ENCODE assay signal across 9 mouse cellular contexts in the genomic region with DNA sequence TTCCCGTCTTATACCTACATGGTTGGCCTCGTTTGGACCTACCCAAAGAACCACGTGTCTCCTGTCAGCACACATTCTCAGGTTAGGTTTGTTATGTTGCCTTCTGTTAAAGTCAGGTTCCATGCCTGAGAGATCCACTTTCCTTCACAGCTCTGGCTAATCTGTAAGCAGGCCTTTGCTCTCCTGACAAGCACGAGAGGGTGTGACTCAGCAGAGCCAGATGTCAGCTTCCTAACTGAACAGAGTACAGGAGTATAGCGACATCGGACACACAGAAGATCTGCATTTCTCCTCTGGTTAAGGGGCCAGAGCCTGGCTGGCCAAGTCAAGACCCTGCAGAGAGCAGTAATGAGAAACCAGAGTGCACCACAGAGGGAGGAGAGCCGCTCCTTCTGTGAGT. TPM values are rescaled to one million over a fixed set of nuclear protein-coding genes. Genes with fewer than 3 reads are reported as not detected.
DNase-seq lines count a peak whose midpoint lies in the region; ATAC-seq and TF ChIP-seq lines count a peak whose summit lies in the region.
"Had no signal": no experiment of that assay in that cellular context is flagged by ENCODE, and none has a peak within 500 bp of the region (broad histone marks: within the 10 kb centered on the region; RNA-seq: fewer than 3 reads in every experiment).

No protein-coding gene starts in this region.

- no peak overlapping the region for H3K27ac ChIP-seq in gastrocnemius, adult 2 months
- H3K27ac ChIP-seq in neural tube, embryonic 11.5 days (ENCODE audit: low read depth, low read length), result no peak overlapping the region
- H3K27ac ChIP-seq in liver, embryonic 12.5 days, result peak overlapping the region; percentile 6; the same call in 1 of the 2 replicates

- 67% methylated on average over 7 of the region's 7 CpGs for WGBS in neural tube, embryonic 11.5 days
- WGBS in liver, embryonic 12.5 days (ENCODE audit: insufficient replicate concordance), result 31% methylated on average over 7 of the region's 7 CpGs

- no peaks in the 10 kb centered on the region for H3K9me3 ChIP-seq in neural tube, embryonic 11.5 days (ENCODE audit: control insufficient read depth, low read length)
- no peaks in the 10 kb centered on the region for H3K9me3 ChIP-seq in liver, embryonic 12.5 days (replicated peaks)

- 0 out of 2 replicates have a peak overlapping the region, but pooled peaks have one; percentile 6 for H3K4me2 ChIP-seq in neural tube, embryonic 11.5 days (ENCODE audit: low read depth)
- H3K4me2 ChIP-seq in liver, embryonic 12.5 days, result peak overlapping the region; percentile 71

- no peaks in the 10 kb centered on the region for H3K36me3 ChIP-seq in neural tube, embryonic 11.5 days (ENCODE audit: control insufficient read depth, insufficient read depth, low read length)
- no peaks in the 10 kb centered on the region for H3K36me3 ChIP-seq in liver, embryonic 12.5 days

- no peak overlapping the region for H3K9ac ChIP-seq in neural tube, embryonic 11.5 days (ENCODE audit: low read length)
- no peak overlapping the region; the same call in 1 of the 2 replicates for H3K9ac ChIP-seq in liver, embryonic 12.5 days

- TF ChIP-seq CTCF in gastrocnemius, adult 2 months (IDR thresholded peaks at IDR 0.05), result no peak

- H3K4me1 ChIP-seq in neural tube, embryonic 11.5 days (ENCODE audit: control insufficient read depth, insufficient read depth, low read length), result no peaks in the 10 kb centered on the region
- H3K4me1 ChIP-seq in liver, embryonic 12.5 days, result peaks cover 11% of the 10 kb centered on the region

- intact Hi-C loops in gastrocnemius, adult 2 months (cut with DNase I), result loop anchor here (5.0 kb wide), 1 partner anchor 97 kb away; no protein-coding TSS in a partner anchor

- peak overlapping the region; percentile 58 for H3K4me3 ChIP-seq in gastrocnemius, adult 2 months
- no peak overlapping the region for H3K4me3 ChIP-seq in neural tube, embryonic 11.5 days (ENCODE audit: low read depth, low read length)
- H3K4me3 ChIP-seq in liver, embryonic 12.5 days, result peak overlapping the region; percentile 44

- no peak for DNase-seq in gastrocnemius, adult 2 months
- no peak for DNase-seq in gastrocnemius, postnatal 10 days
- DNase-seq in neural tube, embryonic 11.5 days (ENCODE audit: low spot score), result no peak
- no peak for DNase-seq in neural tube, embryonic 10.5 days (ENCODE audit: extremely low spot score, low spot score)
- DNase-seq in yolk sac, embryonic 10.5 days (ENCODE audit: low spot score), result peak; percentile 67
- DNase-seq in layer of hippocampus, adult 9-10 months (ENCODE audit: low spot score), result no peak
- DNase-seq in spleen, postnatal 36 days (ENCODE audit: low spot score in 2 of 2), result no peak

- no peaks in the 10 kb centered on the region for H3K27me3 ChIP-seq in neural tube, embryonic 11.5 days (ENCODE audit: control insufficient read depth, insufficient read depth, low read length)
- 0 out of 2 replicates have a peak, but pooled peaks cover 3% of the 10 kb centered on the region for H3K27me3 ChIP-seq in liver, embryonic 12.5 days (replicated peaks)
- H3K27me3 ChIP-seq: CH12.LX had no signal

- no peak for ATAC-seq in neural tube, embryonic 11.5 days (ENCODE audit: insufficient read depth, low FRiP score, low TSS enrichment)
- ATAC-seq in liver, embryonic 12.5 days, result 0 out of 2 replicates have a peak, but pooled peaks have one; percentile 64

RNA-seq across cellular contexts. Expression of gene Esrrb, which starts 55.9 kb away (rescaled TPM):
- total RNA-seq in gastrocnemius, adult 2 months (2021), result 10 to 100 TPM in 1 of 2 experiments, 1 to 10 TPM in 1; 5.4 to 11.5 TPM
- 1 to 10 TPM; 1.9 TPM for total RNA-seq in gastrocnemius, postnatal 10 days (2021)
- 0.94 and 1.1 TPM in 2 replicates for polyA plus RNA-seq in neural tube, embryonic 11.5 days (2014; fragmentation: Nextera tagmentation; extraction: Ambion mirVana)
- polyA plus RNA-seq in liver, embryonic 12.5 days (2016; fragmentation: Nextera tagmentation; extraction: Ambion mirVana), result 0.07 and 0.17 TPM in 2 replicates
- total RNA-seq: CH12.LX had no signal
